Mouse (Mus musculus): ENCODE measurements at regions not wholly inside any gene's neighbourhood (a gene's known extent, or its start where the extent isn't known, plus 50 kb on each side); places are given as distances from the start of the nearest gene placed in this dataset.
A peak's percentile ranks its signal among the peaks of the same experiment; 100 is the strongest.

- TF ChIP-seq CTCF (conservative IDR thresholded peaks at IDR 0.05), result no peak
- DNase-seq (ENCODE audit: low spot score in 2 of 2), result no peak
- H3K27ac ChIP-seq, result no peak overlapping the region
Measured at GRCm38 (mm10) chr8:107739091-107739490, 150.8 kb upstream of the Psmd7 start.

GRCm38 (mm10) chr8:107757083-107757482 lies 168.8 kb upstream of the Psmd7 start:
- DNase-seq (ENCODE audit: low spot score in 2 of 2), result no peak
- Histone ChIP-seq H3K27ac (no peak overlapping the region), H3K4me3 (no peak overlapping the region)
- no peak for TF ChIP-seq CTCF (conservative IDR thresholded peaks at IDR 0.05)

More at GRCm38 (mm10) chr8:107739091-107739490, 150.8 kb upstream of the Psmd7 start:
- no peak overlapping the region for H3K4me3 ChIP-seq

GRCm38 (mm10) chr8:107758637-107759036 lies 170.4 kb upstream of the Psmd7 start:
- DNase-seq (ENCODE audit: low spot score in 2 of 2), result no peak
- Histone ChIP-seq H3K4me3 (no peak overlapping the region), H3K27ac (no peak overlapping the region)
- peak; percentile 56 for TF ChIP-seq CTCF (conservative IDR thresholded peaks at IDR 0.05)

- no peak for DNase-seq (ENCODE audit: low spot score in 2 of 2)
- Histone ChIP-seq H3K27ac (no peak overlapping the region), H3K4me3 (no peak overlapping the region)
- TF ChIP-seq CTCF (conservative IDR thresholded peaks at IDR 0.05), result no peak
Measured at GRCm38 (mm10) chr8:107776906-107777305, 165.5 kb upstream of the Zfhx3 start.

- H3K4me3 ChIP-seq, result no peak overlapping the region
Measured at GRCm38 (mm10) chr8:107785771-107786170, 156.7 kb upstream of the Zfhx3 start.

GRCm38 (mm10) chr8:107792286-107792685 lies 150.2 kb upstream of the Zfhx3 start:
- Histone ChIP-seq H3K4me3 (no peak overlapping the region), H3K27ac (no peak overlapping the region)
- DNase-seq (ENCODE audit: low spot score in 2 of 2), result no peak
- TF ChIP-seq CTCF (conservative IDR thresholded peaks at IDR 0.05), result no peak

More at GRCm38 (mm10) chr8:107785771-107786170, 156.7 kb upstream of the Zfhx3 start:
- no peak for DNase-seq (ENCODE audit: low spot score in 2 of 2)
- TF ChIP-seq CTCF (conservative IDR thresholded peaks at IDR 0.05), result no peak
- H3K27ac ChIP-seq, result no peak overlapping the region

GRCm38 (mm10) chr8:107814931-107815330 lies 127.5 kb upstream of the Zfhx3 start:
- peak; percentile 16; the same call in 1 of the 2 replicates for TF ChIP-seq CTCF (conservative IDR thresholded peaks at IDR 0.05)
- Histone ChIP-seq H3K4me3 (no peak overlapping the region), H3K27ac (no peak overlapping the region)
- DNase-seq (ENCODE audit: low spot score in 2 of 2), result no peak

- DNase-seq (ENCODE audit: low spot score in 2 of 2), result no peak
- H3K27ac ChIP-seq, result no peak overlapping the region
- TF ChIP-seq CTCF (conservative IDR thresholded peaks at IDR 0.05), result peak; percentile 77
- no peak overlapping the region for H3K4me3 ChIP-seq
Measured at GRCm38 (mm10) chr8:107815775-107816174, 126.7 kb upstream of the Zfhx3 start.

- no peak for TF ChIP-seq CTCF (conservative IDR thresholded peaks at IDR 0.05)
- no peak for DNase-seq (ENCODE audit: low spot score in 2 of 2)
- H3K4me3 ChIP-seq, result no peak overlapping the region
- H3K27ac ChIP-seq, result no peak overlapping the region
Measured at GRCm38 (mm10) chr8:107817796-107818195, 124.6 kb upstream of the Zfhx3 start.

GRCm38 (mm10) chr8:107820174-107820760 lies 122.2 kb upstream of the Zfhx3 start:
- no peak for TF ChIP-seq CTCF (conservative IDR thresholded peaks at IDR 0.05)
- no peak for DNase-seq (ENCODE audit: low spot score in 2 of 2)
- H3K27ac ChIP-seq, result no peak overlapping the region
- H3K4me3 ChIP-seq, result no peak overlapping the region

GRCm38 (mm10) chr8:107821522-107821921 lies 120.9 kb upstream of the Zfhx3 start:
- DNase-seq (ENCODE audit: low spot score in 2 of 2), result no peak
- no peak for TF ChIP-seq CTCF (conservative IDR thresholded peaks at IDR 0.05)
- Histone ChIP-seq H3K4me3 (no peak overlapping the region), H3K27ac (no peak overlapping the region)

- no peak for TF ChIP-seq CTCF (conservative IDR thresholded peaks at IDR 0.05)
- no peak for DNase-seq (ENCODE audit: low spot score in 2 of 2)
- H3K4me3 ChIP-seq, result no peak overlapping the region
- no peak overlapping the region for H3K27ac ChIP-seq
Measured at GRCm38 (mm10) chr8:107824096-107824495, 118.3 kb upstream of the Zfhx3 start.

- DNase-seq (ENCODE audit: low spot score in 2 of 2), result no peak
- no peak for TF ChIP-seq CTCF (conservative IDR thresholded peaks at IDR 0.05)
- no peak overlapping the region for H3K27ac ChIP-seq
- H3K4me3 ChIP-seq, result peak overlapping the region; percentile 23; the same call in 1 of the 2 replicates
Measured at GRCm38 (mm10) chr8:107824640-107825039, 117.8 kb upstream of the Zfhx3 start.

GRCm38 (mm10) chr8:107827500-107828125 lies 114.8 kb upstream of the Zfhx3 start:
- Histone ChIP-seq H3K27ac (no peak overlapping the region), H3K4me3 (no peak overlapping the region)
- no peak for TF ChIP-seq CTCF (conservative IDR thresholded peaks at IDR 0.05)
- DNase-seq (ENCODE audit: low spot score in 2 of 2), result no peak
